Mouse (Mus musculus) embryo, embryonic 10.5 days (tissue): ENCODE data around the gene Pde10a.
A peak's percentile ranks its signal among the peaks of the same experiment; 100 is the strongest.
"Not testable (repeated sequence)": the region's sequence is repeated elsewhere in the genome, so short reads cannot be mapped to it uniquely, and the experiment has no call there.

ENCODE experiments used
- DNase-seq: peaks from one replicate; pipeline ENCODE4 v3.0.0-alpha.2; 2015; ENCODE audit warnings: low spot score

Gene Pde10a

DNA sequence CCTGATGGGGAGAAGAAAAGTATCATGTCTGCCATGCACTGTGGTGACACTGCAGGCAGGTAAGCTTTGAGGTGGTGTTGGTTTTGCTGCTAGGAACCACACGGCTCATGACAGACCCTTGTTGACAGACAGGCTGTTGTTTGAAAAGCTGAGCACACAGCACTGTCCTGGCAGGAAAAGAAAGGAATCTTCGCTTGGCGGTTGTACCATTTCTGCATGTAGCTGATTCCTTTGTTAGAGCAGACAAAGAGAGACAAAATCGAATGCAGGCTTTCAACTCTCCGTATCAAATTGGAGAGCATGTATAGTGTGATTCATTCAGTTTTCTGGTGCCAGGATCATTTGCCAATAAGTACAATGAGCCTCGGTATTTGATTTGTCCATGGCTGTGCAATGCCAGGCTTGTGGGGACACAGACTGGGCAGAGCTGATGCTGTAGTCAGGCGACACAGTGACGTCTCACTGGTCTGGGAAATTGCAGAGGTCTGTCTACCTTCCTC, 122.2 kb downstream of the Pde10a start:
- no peak for DNase-seq

DNA sequence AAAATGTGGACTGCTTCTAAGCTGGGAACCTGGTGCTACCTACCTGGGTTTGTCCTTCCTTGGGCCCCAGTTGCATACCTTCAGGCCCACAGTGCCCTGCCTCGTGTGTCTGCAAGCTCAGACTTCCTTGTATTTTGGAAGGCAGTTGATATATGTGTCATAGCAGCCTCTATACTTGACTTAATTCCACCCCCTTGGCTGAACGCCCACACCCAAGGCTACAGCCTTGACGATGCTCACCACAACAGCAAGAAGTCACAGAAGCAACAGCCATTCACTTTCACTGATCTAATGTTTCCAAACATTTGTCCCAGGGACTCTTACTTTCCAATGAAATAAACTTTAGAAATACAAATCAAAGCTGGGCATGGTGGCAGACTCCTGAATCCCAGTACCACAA, 123.1 kb downstream of the Pde10a start:
- DNase-seq: no peak

DNA sequence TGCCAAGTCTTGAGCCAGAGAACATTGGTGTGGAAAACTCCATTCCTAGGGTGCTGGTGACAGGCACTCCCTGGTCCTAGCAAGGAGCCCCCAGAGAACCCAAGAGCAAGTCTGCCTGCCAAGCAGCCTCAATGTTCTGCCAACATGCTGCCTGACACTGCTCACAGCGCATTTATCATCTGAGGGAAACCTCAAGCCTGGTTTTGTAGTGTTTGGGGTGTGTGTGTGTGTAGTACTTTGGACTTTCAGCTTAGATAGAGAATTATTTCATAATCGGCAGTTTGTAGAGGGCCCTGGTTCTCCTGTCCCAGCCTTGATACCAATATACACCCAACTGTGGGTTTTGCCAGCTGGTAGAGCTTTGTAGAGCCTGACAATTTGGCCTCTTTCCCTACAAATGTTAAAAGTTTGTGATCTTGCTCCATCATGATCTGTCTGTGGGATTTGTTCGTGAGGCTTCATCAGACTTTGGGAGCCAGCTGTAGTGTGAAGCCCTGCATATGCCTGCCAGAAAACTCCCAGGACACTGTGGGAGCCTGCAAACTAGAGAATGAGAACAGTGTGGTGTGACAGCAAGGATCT, 127.6 kb downstream of the Pde10a start:
- no peak for DNase-seq

DNA sequence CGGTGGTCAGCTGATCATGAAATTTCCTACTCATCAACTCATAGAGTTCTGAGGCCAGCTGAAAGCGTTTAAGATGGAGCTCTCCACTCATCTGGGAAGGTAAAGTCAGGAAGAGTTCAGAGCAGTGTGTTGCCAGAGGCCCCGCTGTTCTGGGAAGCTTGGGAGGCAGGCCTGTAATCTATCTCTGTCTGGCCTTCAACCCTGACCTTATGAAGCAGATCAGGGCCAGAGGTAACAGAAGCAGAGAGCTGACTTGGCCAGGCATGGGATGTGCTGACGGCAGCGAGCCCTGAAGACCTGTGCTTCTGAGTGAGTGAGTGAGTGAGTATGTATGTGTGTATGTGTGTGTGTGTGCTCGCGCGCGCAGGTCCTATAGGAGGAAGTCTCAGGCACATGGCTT, 132.5 kb downstream of the Pde10a start:
- peak; percentile 64 for DNase-seq

DNA sequence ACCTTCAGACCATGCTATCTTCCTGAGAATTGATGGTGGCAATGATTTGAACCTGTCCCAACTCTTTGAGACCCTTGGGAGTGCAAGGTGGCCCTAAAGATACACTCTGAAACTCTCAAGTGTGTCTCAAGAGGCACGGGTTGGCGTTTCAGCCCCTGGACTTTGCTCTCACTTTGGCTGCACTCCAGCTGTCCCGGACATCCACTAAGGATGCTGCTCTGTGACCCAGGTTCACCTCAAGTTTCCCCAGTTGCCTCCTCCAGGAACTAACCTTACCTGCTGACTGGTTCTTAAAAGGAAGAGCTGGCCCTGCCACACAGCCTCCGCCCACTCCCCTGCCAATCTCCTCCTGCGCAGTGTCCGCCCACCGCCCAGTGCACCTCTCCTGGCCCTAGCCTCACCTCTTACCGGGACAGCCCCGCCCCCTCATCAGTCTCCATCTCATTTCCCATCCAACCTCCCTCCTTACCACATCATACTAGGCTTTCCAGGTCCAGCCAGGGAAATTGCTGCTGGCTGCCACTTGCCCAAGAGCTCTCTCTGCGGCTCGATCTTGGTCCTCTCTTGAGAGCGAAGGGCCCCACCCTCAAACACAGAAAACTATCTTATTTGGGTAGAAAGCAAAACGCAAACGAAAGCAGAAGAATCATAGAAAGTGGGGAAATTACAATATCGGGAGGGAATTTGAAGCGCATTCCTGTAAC, 133.7 kb downstream of the Pde10a start:
- no peak for DNase-seq

DNA sequence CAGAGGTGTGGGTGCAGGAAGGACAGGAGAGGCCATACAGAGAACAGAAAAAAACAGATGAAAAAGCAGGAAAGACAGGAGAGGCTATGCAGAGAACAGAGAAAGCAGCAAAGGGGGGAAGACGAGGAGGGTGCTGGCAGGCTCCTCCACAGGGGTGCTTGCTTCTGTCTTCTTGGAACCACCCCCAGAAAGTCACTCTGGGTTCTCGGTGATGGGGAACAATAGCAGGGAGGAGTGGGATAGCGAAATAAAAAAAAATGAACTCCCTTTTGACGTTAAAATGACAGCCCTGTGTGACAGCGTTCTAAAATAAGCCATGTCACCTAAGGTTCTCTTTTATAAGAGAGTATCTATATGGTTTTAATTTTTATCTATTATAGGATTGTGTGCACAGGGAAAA, 141.7 kb downstream of the Pde10a start:
- no peak for DNase-seq

DNA sequence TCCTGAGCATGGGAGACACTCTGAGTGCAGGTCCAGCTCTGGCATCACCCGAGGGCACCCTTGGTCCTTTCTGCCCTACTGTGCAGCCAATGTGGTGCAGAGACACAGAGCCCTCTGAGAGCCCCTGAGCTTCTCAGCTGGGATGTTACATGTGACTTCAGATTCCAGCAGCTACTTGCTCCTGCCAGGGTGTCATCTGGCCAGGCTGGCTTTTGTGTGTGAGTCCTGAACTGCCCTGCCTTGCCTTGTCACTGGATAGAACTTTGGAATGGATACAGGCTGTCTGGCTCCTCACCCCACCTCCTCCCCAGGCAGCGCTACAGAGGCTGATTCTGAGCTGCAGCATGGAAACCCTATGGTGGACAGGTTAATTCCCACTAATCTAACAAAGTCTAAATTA, 149.5 kb downstream of the Pde10a start:
- no peak for DNase-seq

DNA sequence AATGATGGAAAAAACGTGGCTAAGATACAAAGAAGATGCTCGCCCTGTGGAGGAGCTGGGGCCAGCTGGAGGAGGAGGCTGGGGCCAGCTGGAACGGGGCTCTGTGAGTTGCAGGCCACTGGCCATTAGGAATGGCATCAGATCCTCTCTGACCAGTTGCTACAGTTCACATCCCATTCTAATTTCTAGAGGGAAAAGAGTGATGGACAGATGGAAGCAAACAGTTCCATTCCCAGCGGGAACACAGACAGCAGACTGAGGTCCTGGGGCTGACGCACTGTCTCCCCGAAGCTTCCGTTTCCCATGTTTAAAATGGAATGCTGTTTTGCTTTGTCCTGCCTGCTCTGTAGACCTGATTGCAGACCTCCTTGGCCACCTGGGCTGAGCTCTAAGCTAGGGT, 161.2 kb downstream of the Pde10a start:
- DNase-seq: no peak

DNA sequence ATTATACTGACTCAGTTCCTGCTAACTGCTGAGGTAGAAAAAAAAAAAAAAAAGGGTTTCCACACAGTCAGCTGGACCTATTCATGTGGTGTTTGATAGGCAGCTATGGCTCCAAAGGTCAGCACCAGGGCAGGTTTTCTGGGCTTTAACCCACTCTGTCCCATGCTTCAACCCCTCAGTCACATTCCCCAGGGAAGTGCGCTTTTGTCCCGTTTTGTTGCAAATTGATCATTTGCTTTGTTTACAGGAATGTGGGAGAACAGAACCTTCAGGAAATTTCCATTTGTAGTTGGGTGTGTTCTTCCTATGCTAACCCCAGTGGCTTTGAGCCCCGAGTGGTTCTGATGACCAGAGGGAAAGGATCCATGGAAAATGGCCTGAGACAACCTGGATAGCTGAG, 162.9 kb downstream of the Pde10a start:
- DNase-seq: peak; percentile 8

DNA sequence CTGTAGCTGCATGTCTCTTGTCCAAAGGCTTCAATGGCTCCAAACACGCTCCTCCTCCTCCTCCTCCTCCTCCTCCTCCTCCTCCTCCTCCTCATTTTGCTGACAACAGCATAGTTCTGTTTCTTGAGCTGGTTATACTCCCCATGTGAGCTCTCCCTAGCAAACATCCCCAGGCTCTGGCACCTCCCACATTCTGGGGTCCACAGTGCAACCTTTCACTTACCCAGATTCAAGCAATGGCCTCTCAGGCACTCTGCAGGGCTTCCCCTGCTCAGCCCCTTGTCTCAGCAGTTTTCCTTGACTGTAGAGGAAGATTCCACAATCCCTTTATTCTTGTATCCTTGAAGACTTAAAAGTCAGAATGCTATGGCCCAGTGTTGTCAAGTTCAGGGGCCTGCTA, 173.1 kb downstream of the Pde10a start:
- DNase-seq: no peak

DNA sequence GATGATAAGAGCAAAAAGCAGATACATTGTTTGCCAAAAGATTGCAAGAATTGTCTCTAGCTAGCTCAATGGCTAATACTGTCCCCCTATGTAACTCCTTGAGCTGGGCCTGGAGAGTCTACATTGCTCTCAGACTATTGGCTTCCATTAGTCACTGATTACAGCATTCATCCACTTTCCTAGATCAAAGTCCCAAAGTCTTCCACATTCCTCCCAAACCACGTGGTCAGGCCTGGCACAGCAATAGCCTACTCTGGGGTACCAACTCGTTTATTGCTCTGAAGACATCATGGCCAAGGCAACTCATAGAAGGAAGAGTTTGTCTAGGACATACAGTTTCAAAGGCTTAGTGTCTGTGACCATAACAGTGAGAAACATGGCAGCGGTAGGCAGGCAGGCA, 173.6 kb downstream of the Pde10a start:
- no peak for DNase-seq

DNA sequence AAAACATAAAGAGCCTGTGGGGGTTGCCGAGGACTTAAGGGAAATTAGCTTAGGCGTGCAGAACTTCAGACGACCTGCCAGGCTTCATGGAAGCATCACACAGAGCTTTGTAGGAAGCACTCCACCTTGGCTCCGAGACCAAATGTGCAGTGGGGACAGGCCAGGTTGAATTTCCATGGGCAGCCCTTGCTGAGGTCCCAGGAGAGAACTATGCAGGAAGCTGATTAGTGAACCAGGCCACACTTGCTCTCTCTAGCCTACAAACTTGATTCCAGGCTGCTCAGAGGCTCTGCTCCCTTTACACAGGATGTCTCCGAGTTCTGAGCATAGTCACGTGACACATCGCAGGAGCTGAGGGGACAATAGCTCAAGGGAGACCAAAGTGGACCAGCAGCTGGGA, 175.9 kb downstream of the Pde10a start:
- DNase-seq: peak; percentile 6

DNA sequence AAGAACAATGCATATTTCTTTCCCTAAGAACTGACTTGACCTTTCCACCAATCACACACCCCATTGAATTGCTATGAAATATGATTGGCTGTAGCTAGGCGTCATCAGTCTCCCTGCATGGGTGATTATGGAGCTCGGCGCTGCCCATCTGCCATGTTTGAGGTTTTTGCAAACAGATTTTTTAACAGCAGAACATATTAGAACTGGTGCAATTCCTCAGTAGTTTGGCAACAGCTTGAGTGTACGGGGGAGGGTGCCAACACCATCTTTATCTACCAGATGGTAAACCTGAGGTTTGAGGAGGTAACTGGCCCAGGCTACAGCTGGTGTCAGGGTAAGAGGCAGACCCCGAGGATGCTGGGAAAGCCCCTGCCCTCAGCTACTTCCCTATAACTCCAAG, 177.3 kb downstream of the Pde10a start:
- DNase-seq: no peak

DNA sequence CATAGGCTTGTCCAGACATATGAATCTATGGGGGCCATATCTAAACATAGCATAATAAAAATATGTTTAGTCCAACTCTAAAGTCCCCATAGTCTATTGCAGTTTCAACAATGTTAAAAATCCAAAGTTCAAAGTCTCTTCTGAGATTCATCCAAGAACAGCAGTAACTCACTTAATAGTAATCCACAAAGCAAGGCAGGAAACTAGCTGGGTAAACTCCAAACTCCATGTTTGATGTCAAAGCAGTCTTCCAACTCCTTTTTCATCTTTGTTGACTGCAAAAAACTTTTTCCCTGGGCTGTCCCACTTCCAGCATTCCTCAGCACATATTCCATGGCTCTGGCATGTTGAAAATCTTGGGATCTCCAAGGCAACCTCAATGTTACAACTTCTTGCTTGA, 182.8 kb downstream of the Pde10a start:
- no peak for DNase-seq

DNA sequence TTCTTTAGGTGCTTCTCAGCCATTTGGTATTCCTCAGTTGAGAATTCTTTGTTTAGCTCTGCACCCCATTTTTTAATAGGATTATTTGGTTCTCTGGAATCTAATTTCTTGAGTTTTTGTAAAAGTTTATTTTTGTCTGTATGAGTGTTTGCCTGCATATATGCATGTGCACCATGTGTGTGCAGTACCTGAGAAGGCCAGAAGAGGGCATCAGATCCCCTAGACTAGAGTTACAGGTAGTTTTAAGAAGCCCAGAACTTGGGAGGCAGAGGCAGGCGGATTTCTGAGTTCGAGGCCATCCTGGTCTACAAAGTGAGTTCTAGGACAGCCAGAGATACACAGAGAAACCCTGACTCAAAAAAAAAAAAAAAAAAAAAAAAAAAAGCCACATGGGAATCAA, 187.6 kb downstream of the Pde10a start:
- DNase-seq: not testable (repeated sequence)

DNA sequence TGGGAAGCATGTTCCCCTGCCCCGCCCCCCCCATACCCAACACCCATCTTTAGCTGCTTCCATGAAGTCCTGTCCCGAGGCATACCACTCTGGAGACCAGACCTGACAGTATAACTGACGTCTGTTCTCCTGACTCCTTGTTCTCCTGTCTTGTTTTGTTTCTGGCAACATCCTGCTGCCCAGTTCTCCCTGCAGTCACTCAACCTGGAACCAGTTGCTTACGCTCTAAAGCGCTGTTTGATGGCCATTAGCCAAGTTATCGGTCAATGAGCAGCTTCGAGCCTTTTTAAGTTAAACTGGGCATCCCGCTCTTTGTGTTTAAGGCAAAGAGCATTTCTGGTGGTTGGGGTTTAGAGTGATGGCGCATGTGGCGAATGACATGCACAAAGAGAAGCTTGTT, 195.8 kb downstream of the Pde10a start:
- no peak for DNase-seq

DNA sequence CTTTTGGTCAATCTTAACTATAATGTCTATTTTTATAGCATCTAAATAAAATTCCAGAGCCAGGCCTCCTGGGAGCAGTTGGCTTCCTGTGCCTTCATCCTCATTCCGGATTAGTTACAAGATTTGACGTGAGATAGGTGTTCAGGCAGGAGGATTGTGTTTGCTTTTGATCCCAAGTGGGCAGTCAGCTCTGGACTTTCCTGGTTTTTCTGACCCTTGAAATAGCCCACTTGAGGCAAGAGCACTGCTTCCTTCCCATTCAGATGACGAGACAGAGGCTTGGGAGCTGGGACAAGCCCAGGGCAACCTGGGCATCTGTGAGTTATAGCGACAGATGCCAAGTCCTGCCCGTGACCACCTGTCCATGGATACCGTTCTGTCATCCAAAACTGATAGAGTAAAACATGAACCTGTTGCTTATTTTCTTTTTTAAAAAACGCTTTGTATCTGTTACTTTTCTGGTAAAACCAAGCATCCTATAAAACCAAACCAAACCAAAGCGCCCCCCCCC, 199.3 kb downstream of the Pde10a start:
- DNase-seq: no peak

DNA sequence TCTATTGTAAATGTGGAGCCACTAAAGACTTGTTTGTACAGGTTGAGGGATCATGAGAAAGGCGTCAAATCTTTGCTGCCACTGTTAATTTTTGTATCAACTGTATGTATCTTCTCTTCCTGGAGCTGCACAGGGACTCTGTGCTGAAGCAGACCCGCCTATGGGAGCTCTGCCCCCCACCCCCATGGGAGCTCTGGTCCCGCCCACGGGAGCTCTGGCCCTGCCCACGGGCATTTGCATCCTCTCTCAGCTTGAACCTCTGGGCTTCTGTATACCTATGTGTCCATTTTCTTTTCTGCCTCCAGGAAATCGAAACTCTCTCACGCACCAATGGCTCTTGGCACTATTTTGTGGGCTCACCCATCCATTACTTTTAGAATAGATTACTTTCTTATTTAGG, 203.5 kb downstream of the Pde10a start:
- DNase-seq: no peak

DNA sequence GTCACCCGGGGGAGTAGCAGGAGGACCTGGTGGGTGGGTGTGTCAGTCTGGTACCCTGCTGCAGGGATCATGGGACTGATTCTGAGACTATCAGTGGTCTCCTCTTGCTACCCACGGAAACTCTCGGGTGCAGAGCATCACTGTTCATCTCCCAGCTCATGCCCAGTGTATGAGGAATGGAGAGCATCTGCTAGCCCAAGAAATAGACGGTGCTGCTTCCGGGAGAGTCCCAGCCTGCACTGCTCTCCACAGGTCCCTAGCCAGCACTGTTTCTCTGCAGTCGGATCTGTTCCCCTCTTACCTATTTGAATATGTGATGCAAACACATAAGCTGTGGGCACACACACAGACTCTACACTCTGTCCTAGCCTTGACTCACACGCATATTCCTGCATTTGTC, 204.6 kb downstream of the Pde10a start:
- no peak for DNase-seq

DNA sequence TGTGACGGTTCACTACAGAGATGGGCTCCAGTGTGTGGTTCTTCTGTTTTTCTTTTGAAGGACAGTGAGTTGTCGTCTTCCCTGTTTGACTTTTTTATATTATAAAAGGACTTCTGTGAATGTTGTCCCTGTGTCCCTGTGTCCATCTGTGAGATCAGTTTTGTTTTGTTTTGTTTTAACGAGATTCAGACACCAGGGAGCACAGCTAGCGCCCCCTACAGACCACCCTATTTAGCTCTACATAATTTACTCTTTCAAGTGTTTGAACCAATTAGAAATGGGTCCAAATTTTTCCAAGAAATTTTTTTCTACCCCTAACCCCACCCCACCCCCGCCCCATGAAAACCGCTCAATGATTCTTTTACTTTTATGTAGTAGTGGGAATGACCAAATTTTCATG, 205.9 kb downstream of the Pde10a start:
- DNase-seq: no peak

DNA sequence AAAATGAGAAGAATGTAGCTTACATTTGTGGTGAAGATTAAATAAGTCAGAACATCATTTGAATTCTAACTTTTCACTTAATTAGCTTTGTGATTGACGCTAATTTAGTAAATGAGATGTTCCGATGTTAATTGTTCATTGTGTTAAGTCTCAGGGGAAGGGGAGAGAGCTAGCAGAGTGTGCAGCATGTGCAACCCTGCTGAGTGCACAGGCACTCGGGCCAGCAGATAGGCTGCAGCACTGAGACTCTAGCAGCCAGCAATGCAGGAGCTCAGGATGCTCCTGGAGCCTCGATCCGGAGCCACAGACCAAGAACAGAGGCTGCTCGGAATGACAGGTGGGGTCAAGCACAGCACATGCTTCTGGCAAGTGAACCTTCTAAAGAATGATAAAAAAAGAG, 211.1 kb downstream of the Pde10a start:
- DNase-seq: no peak

DNA sequence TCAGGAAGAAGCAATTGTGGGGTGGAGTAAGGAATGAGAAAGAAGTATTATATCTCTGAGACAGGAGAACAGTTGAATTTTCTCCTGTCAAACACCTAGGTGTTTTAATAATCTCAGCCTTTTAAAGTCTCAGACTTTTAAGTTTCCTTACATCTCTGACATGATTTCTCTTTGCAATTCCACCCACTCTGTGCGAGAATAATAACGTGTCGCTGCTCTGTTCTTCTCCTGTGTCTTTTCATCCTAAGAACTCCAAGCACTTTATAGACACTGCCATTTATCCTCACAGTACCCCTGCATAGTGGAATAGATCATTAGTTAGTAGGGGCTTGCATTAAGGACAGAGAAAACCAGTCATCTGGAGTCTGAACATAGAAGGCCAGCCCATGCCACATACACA, 217.6 kb downstream of the Pde10a start:
- no peak for DNase-seq

DNA sequence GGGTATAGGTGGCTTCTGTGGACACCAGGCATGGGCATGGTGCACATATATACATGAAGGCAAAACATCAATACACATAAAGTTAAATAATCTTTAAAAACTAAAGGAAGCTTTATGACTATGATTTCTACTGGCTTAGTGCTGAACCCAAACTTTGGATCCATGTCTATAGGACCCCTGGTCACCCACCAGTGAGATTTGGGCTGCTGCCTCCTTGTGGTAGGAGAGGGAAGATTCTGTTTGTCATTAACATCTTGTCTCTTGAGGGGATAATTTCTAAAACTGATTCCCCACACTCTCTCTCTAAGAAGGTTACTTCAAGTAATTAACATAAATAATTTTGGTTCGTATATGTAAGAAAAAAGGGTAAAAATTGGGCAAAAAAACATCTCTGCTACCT, 220.2 kb downstream of the Pde10a start:
- peak; percentile 20 for DNase-seq

DNA sequence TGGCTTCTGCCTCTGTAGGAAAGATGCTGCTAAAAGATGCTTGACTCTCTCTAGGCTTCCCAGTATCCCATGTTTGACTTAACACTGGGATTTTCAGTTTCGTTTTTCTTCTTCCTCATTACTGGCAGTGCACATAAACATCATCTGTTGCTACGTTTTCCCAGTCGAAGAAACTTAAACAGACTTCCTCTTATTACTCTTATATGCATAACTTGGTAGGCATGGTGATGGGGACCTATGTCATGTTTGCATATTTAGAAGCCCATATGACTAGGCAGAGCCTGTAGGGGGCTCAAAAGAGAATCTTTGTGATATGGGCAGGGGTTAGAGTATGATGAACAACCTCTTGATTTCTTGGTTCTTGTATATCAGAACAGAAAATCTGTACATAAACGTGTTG, 224.3 kb downstream of the Pde10a start:
- no peak for DNase-seq
